Mouse (Mus musculus): ENCODE results near the gene Nfyc. TPM values are rescaled to one million over a fixed set of nuclear protein-coding genes. Genes with fewer than 3 reads are reported as not detected.

Gene Nfyc
- total and polyA plus RNA-seq, 2 experiments from 2014 or later = 69.4 to 144 TPM

GRCm38 (mm10) chr4:120868246-120868645 lies 36.9 kb upstream of the Nfyc start:
- no peak overlapping the region for H3K4me3 ChIP-seq (ENCODE audit: low read length)
- H3K4me1 ChIP-seq (ENCODE audit: insufficient read depth, low read length) = peaks cover 11% of the 10 kb centered on the region
- no peaks in the 10 kb centered on the region for H3K9me3 ChIP-seq (ENCODE audit: low read length)
- ATAC-seq (no peak), DNase-seq (ENCODE audit: low spot score) (no peak)
- no peak overlapping the region for H3K9ac ChIP-seq (replicated peaks; ENCODE audit: low read length)
- no peaks in the 10 kb centered on the region for H3K27me3 ChIP-seq (ENCODE audit: insufficient read depth, low read length)
- H3K27ac ChIP-seq = no peak overlapping the region
- 71% methylated on average over 5 of the region's 5 CpGs for WGBS
- TF ChIP-seq CTCF (IDR thresholded peaks at IDR 0.05; ENCODE audit: low read depth) = no peak
- H3K4me2 ChIP-seq (ENCODE audit: low read depth, low read length) = no peak overlapping the region
- no peaks in the 10 kb centered on the region for H3K36me3 ChIP-seq (ENCODE audit: insufficient read depth, low read length)

GRCm38 (mm10) chr4:120866211-120866610 lies 34.8 kb upstream of the Nfyc start:
- 21% methylated on average over 6 of the region's 6 CpGs for WGBS
- Histone ChIP-seq H3K27ac (no peak overlapping the region), H3K4me2 (ENCODE audit: low read depth, low read length) (no peak overlapping the region), H3K27me3 (ENCODE audit: insufficient read depth, low read length) (no peaks in the 10 kb centered on the region), H3K4me3 (ENCODE audit: low read length) (no peak overlapping the region), H3K4me1 (ENCODE audit: insufficient read depth, low read length) (peaks cover 11% of the 10 kb centered on the region), H3K9me3 (ENCODE audit: low read length) (no peaks in the 10 kb centered on the region), H3K36me3 (ENCODE audit: insufficient read depth, low read length) (no peaks in the 10 kb centered on the region), H3K9ac (replicated peaks; ENCODE audit: low read length) (no peak overlapping the region)
- ATAC-seq = no peak
- TF ChIP-seq CTCF (IDR thresholded peaks at IDR 0.05; ENCODE audit: low read depth) = no peak
- DNase-seq (ENCODE audit: low spot score) = peak; percentile 47

GRCm38 (mm10) chr4:120859865-120860264 lies 28.5 kb upstream of the Nfyc start:
- TF ChIP-seq CTCF (IDR thresholded peaks at IDR 0.05; ENCODE audit: low read depth) = no peak
- Histone ChIP-seq H3K27ac (no peak overlapping the region), H3K9me3 (ENCODE audit: low read length) (no peaks in the 10 kb centered on the region), H3K27me3 (ENCODE audit: insufficient read depth, low read length) (no peaks in the 10 kb centered on the region), H3K4me2 (ENCODE audit: low read depth, low read length) (no peak overlapping the region), H3K9ac (replicated peaks; ENCODE audit: low read length) (no peak overlapping the region), H3K4me3 (ENCODE audit: low read length) (no peak overlapping the region), H3K4me1 (ENCODE audit: insufficient read depth, low read length) (peaks cover 7% of the 10 kb centered on the region), H3K36me3 (ENCODE audit: insufficient read depth, low read length) (no peaks in the 10 kb centered on the region)
- ATAC-seq (no peak), DNase-seq (ENCODE audit: low spot score) (no peak)
- WGBS = 84% methylated on average over 7 of the region's 7 CpGs

GRCm38 (mm10) chr4:120856376-120856775 lies 25.0 kb upstream of the Nfyc start:
- 40% methylated on average over 5 of the region's 5 CpGs for WGBS
- no peak overlapping the region; the same call in 1 of the 2 replicates for H3K9ac ChIP-seq (replicated peaks; ENCODE audit: low read length)
- H3K36me3 ChIP-seq (ENCODE audit: insufficient read depth, low read length) = no peaks in the 10 kb centered on the region
- H3K9me3 ChIP-seq (ENCODE audit: low read length) = no peaks in the 10 kb centered on the region
- peaks cover 7% of the 10 kb centered on the region for H3K4me1 ChIP-seq (ENCODE audit: insufficient read depth, low read length)
- no peaks in the 10 kb centered on the region for H3K27me3 ChIP-seq (ENCODE audit: insufficient read depth, low read length)
- no peak overlapping the region for H3K27ac ChIP-seq
- DNase-seq (ENCODE audit: low spot score) = no peak
- H3K4me3 ChIP-seq (ENCODE audit: low read length) = 0 out of 2 replicates have a peak overlapping the region, but pooled peaks have one; percentile 3
- no peak for ATAC-seq
- TF ChIP-seq CTCF (IDR thresholded peaks at IDR 0.05; ENCODE audit: low read depth) = no peak
- H3K4me2 ChIP-seq (ENCODE audit: low read depth, low read length) = peak overlapping the region; percentile 67

GRCm38 (mm10) chr4:120855360-120856060 lies 24.1 kb upstream of the Nfyc start:
- Histone ChIP-seq H3K4me1 (ENCODE audit: insufficient read depth, low read length) (peaks cover 7% of the 10 kb centered on the region), H3K9ac (replicated peaks; ENCODE audit: low read length) (peak overlapping the region; percentile 75), H3K4me2 (ENCODE audit: low read depth, low read length) (peak overlapping the region; percentile 67), H3K9me3 (ENCODE audit: low read length) (no peaks in the 10 kb centered on the region), H3K27me3 (ENCODE audit: insufficient read depth, low read length) (no peaks in the 10 kb centered on the region), H3K27ac (peak overlapping the region; percentile 78), H3K36me3 (ENCODE audit: insufficient read depth, low read length) (no peaks in the 10 kb centered on the region), H3K4me3 (ENCODE audit: low read length) (peak overlapping the region; percentile 71)
- no peak for TF ChIP-seq CTCF (IDR thresholded peaks at IDR 0.05; ENCODE audit: low read depth)
- DNase-seq (ENCODE audit: low spot score) = peak; percentile 27
- peak; percentile 1; the same call in 1 of the 2 replicates for ATAC-seq
- 11% methylated on average over 7 of the region's 7 CpGs for WGBS

- Histone ChIP-seq H3K27me3 (ENCODE audit: insufficient read depth, low read length) (no peaks in the 10 kb centered on the region), H3K4me2 (ENCODE audit: low read depth, low read length) (peak within 1 kb of the TSS; percentile 67), H3K4me1 (ENCODE audit: insufficient read depth, low read length) (peaks cover 7% of the 10 kb centered on the region), H3K9ac (replicated peaks; ENCODE audit: low read length) (peak within 1 kb of the TSS; percentile 75), H3K27ac (peak within 1 kb of the TSS; percentile 78), H3K4me3 (ENCODE audit: low read length) (peak within 1 kb of the TSS; percentile 71), H3K36me3 (ENCODE audit: insufficient read depth, low read length) (no peaks in the 10 kb centered on the region), H3K9me3 (ENCODE audit: low read length) (no peaks in the 10 kb centered on the region)
- peak; percentile 72 for DNase-seq (ENCODE audit: low spot score)
- ATAC-seq = peak; percentile 84
- no peak for TF ChIP-seq CTCF (IDR thresholded peaks at IDR 0.05; ENCODE audit: low read depth)
- WGBS = 2% methylated on average over 54 of the region's 68 CpGs
These were observed 23.4 kb upstream of the Nfyc start, which contains the start of gene Rims3 for GRCm38 (mm10) chr4:120854588-120855319. Gene Rims3 (plus strand): TSS chr4:120854816.

All from hindbrain, postnatal 0 days (tissue).